Mouse (Mus musculus): ENCODE measurements around the gene Ror1. TPM values are rescaled to one million over a fixed set of nuclear protein-coding genes. Genes with fewer than 3 reads are reported as not detected.

The Ror1 gene
- polyA plus RNA-seq, 1 experiment from 2014 or later, result 14.0 TPM

- H3K27me3 ChIP-seq (ENCODE audit: low read depth, poor library complexity, severe bottlenecking), result no peaks in the 10 kb centered on the region
- 85% methylated on average over 3 of the region's 3 CpGs for WGBS
Observed at GRCm38 (mm10) chr4:100178316-100178715, 82.7 kb downstream of the Ror1 start.

GRCm38 (mm10) chr4:100181676-100182075 is 86.1 kb downstream of the Ror1 start:
- H3K27ac ChIP-seq, result 0 out of 2 replicates have a peak overlapping the region, but pooled peaks have one; percentile 7
- 80% methylated on average over 5 of the region's 5 CpGs for WGBS
- peaks cover 34% of the 10 kb centered on the region for H3K4me1 ChIP-seq
- H3K9me3 ChIP-seq (replicated peaks), result no peaks in the 10 kb centered on the region
- H3K27me3 ChIP-seq (ENCODE audit: low read depth, poor library complexity, severe bottlenecking), result no peaks in the 10 kb centered on the region
- no peak overlapping the region for H3K4me3 ChIP-seq
- no peaks in the 10 kb centered on the region for H3K36me3 ChIP-seq
- DNase-seq (ENCODE audit: low spot score), result no peak

More at GRCm38 (mm10) chr4:100178316-100178715, 82.7 kb downstream of the Ror1 start:
- no peak overlapping the region for H3K4me3 ChIP-seq
- DNase-seq (ENCODE audit: low spot score), result no peak
- H3K4me1 ChIP-seq, result peaks cover 25% of the 10 kb centered on the region
- H3K36me3 ChIP-seq, result no peaks in the 10 kb centered on the region
- no peaks in the 10 kb centered on the region for H3K9me3 ChIP-seq (replicated peaks)
- H3K27ac ChIP-seq, result no peak overlapping the region

GRCm38 (mm10) chr4:100186781-100187180 is 91.2 kb downstream of the Ror1 start:
- Histone ChIP-seq H3K4me3 (no peak overlapping the region), H3K27ac (no peak overlapping the region), H3K27me3 (ENCODE audit: low read depth, poor library complexity, severe bottlenecking) (no peaks in the 10 kb centered on the region), H3K9me3 (replicated peaks) (no peaks in the 10 kb centered on the region), H3K4me1 (peaks cover 25% of the 10 kb centered on the region), H3K36me3 (no peaks in the 10 kb centered on the region)
- DNase-seq (ENCODE audit: low spot score), result no peak
- WGBS, result 84% methylated on average over 8 of the region's 8 CpGs

- WGBS, result 64% methylated on average over 6 of the region's 6 CpGs
Observed at GRCm38 (mm10) chr4:100187563-100188200, 92.1 kb downstream of the Ror1 start.

GRCm38 (mm10) chr4:100188201-100188699 is 92.7 kb downstream of the Ror1 start:
- WGBS, result 50% methylated on average over 4 of the region's 4 CpGs
- no peaks in the 10 kb centered on the region for H3K27me3 ChIP-seq (ENCODE audit: low read depth, poor library complexity, severe bottlenecking)

More at GRCm38 (mm10) chr4:100187563-100188200, 92.1 kb downstream of the Ror1 start:
- H3K4me1 ChIP-seq, result peaks cover 24% of the 10 kb centered on the region
- peak overlapping the region; percentile 62 for H3K27ac ChIP-seq
- H3K9me3 ChIP-seq (replicated peaks), result no peaks in the 10 kb centered on the region
- H3K36me3 ChIP-seq, result no peaks in the 10 kb centered on the region
- H3K4me3 ChIP-seq, result no peak overlapping the region
- no peak for DNase-seq (ENCODE audit: low spot score)
- H3K27me3 ChIP-seq (ENCODE audit: low read depth, poor library complexity, severe bottlenecking), result no peaks in the 10 kb centered on the region

GRCm38 (mm10) chr4:100191483-100191882 is 95.9 kb downstream of the Ror1 start:
- no peak for DNase-seq (ENCODE audit: low spot score)
- Histone ChIP-seq H3K4me3 (no peak overlapping the region), H3K27ac (no peak overlapping the region), H3K4me1 (peaks cover 25% of the 10 kb centered on the region), H3K9me3 (replicated peaks) (no peaks in the 10 kb centered on the region), H3K36me3 (no peaks in the 10 kb centered on the region), H3K27me3 (ENCODE audit: low read depth, poor library complexity, severe bottlenecking) (no peaks in the 10 kb centered on the region)
- 67% methylated on average over 6 of the region's 6 CpGs for WGBS

More at GRCm38 (mm10) chr4:100188201-100188699, 92.7 kb downstream of the Ror1 start:
- DNase-seq (ENCODE audit: low spot score), result no peak
- peak overlapping the region; percentile 62 for H3K27ac ChIP-seq
- no peaks in the 10 kb centered on the region for H3K36me3 ChIP-seq
- H3K4me3 ChIP-seq, result no peak overlapping the region
- no peaks in the 10 kb centered on the region for H3K9me3 ChIP-seq (replicated peaks)
- peaks cover 24% of the 10 kb centered on the region for H3K4me1 ChIP-seq

- Histone ChIP-seq H3K27me3 (ENCODE audit: low read depth, poor library complexity, severe bottlenecking) (no peaks in the 10 kb centered on the region), H3K9me3 (replicated peaks) (no peaks in the 10 kb centered on the region), H3K27ac (no peak overlapping the region), H3K4me1 (peaks cover 17% of the 10 kb centered on the region), H3K36me3 (no peaks in the 10 kb centered on the region), H3K4me3 (no peak overlapping the region)
- no peak for DNase-seq (ENCODE audit: low spot score)
- WGBS, result 80% methylated on average over 3 of the region's 3 CpGs
Observed at GRCm38 (mm10) chr4:100194136-100194535, 98.5 kb downstream of the Ror1 start.

- Histone ChIP-seq H3K27me3 (ENCODE audit: low read depth, poor library complexity, severe bottlenecking) (no peaks in the 10 kb centered on the region), H3K9me3 (replicated peaks) (no peaks in the 10 kb centered on the region), H3K4me3 (no peak overlapping the region), H3K4me1 (peaks cover 27% of the 10 kb centered on the region), H3K36me3 (no peaks in the 10 kb centered on the region), H3K27ac (no peak overlapping the region)
- DNase-seq (ENCODE audit: low spot score), result no peak
- WGBS, result 70% methylated on average over 5 of the region's 5 CpGs
Observed at GRCm38 (mm10) chr4:100196255-100196793, 100.7 kb downstream of the Ror1 start.

GRCm38 (mm10) chr4:100198275-100198674 is 102.7 kb downstream of the Ror1 start:
- H3K27me3 ChIP-seq (ENCODE audit: low read depth, poor library complexity, severe bottlenecking), result no peaks in the 10 kb centered on the region
- H3K4me1 ChIP-seq, result peaks cover 46% of the 10 kb centered on the region
- H3K9me3 ChIP-seq (replicated peaks), result no peaks in the 10 kb centered on the region
- DNase-seq (ENCODE audit: low spot score), result no peak
- H3K27ac ChIP-seq, result no peak overlapping the region
- 82% methylated on average over 2 of the region's 2 CpGs for WGBS
- no peaks in the 10 kb centered on the region for H3K36me3 ChIP-seq
- no peak overlapping the region for H3K4me3 ChIP-seq

GRCm38 (mm10) chr4:100201322-100201721 is 105.7 kb downstream of the Ror1 start:
- Histone ChIP-seq H3K36me3 (no peaks in the 10 kb centered on the region), H3K27ac (peak overlapping the region; percentile 36; the same call in 1 of the 2 replicates), H3K4me1 (peaks cover 60% of the 10 kb centered on the region), H3K9me3 (replicated peaks) (no peaks in the 10 kb centered on the region), H3K4me3 (no peak overlapping the region), H3K27me3 (ENCODE audit: low read depth, poor library complexity, severe bottlenecking) (no peaks in the 10 kb centered on the region)
- 19% methylated on average over 2 of the region's 2 CpGs for WGBS
- DNase-seq (ENCODE audit: low spot score), result no peak

- H3K27ac ChIP-seq, result peak overlapping the region; percentile 83; the same call in 1 of the 2 replicates
Observed at GRCm38 (mm10) chr4:100203066-100203465, 107.5 kb downstream of the Ror1 start.

GRCm38 (mm10) chr4:100203688-100204087 is 108.1 kb downstream of the Ror1 start:
- H3K9me3 ChIP-seq (replicated peaks), result no peaks in the 10 kb centered on the region
- WGBS, result 12% methylated on average over 5 of the region's 5 CpGs
- peak overlapping the region; percentile 83 for H3K27ac ChIP-seq
- H3K4me3 ChIP-seq, result no peak overlapping the region
- H3K4me1 ChIP-seq, result peaks cover 56% of the 10 kb centered on the region
- no peaks in the 10 kb centered on the region for H3K27me3 ChIP-seq (ENCODE audit: low read depth, poor library complexity, severe bottlenecking)
- peak; percentile 61 for DNase-seq (ENCODE audit: low spot score)
- H3K36me3 ChIP-seq, result no peaks in the 10 kb centered on the region

More at GRCm38 (mm10) chr4:100203066-100203465, 107.5 kb downstream of the Ror1 start:
- H3K27me3 ChIP-seq (ENCODE audit: low read depth, poor library complexity, severe bottlenecking), result no peaks in the 10 kb centered on the region
- no peak overlapping the region for H3K4me3 ChIP-seq
- 57% methylated on average over 5 of the region's 5 CpGs for WGBS
- peaks cover 54% of the 10 kb centered on the region for H3K4me1 ChIP-seq
- no peaks in the 10 kb centered on the region for H3K9me3 ChIP-seq (replicated peaks)
- DNase-seq (ENCODE audit: low spot score), result no peak
- no peaks in the 10 kb centered on the region for H3K36me3 ChIP-seq

- peak overlapping the region; percentile 83 for H3K27ac ChIP-seq
- H3K4me1 ChIP-seq, result peaks cover 57% of the 10 kb centered on the region
- no peaks in the 10 kb centered on the region for H3K36me3 ChIP-seq
- DNase-seq (ENCODE audit: low spot score), result peak; percentile 54
- 47% methylated on average over 12 of the region's 12 CpGs for WGBS
- no peak overlapping the region for H3K4me3 ChIP-seq
- H3K9me3 ChIP-seq (replicated peaks), result no peaks in the 10 kb centered on the region
- no peaks in the 10 kb centered on the region for H3K27me3 ChIP-seq (ENCODE audit: low read depth, poor library complexity, severe bottlenecking)
Observed at GRCm38 (mm10) chr4:100204381-100204780, 108.8 kb downstream of the Ror1 start.

Data from limb, embryonic 10.5 days (tissue).